Mouse (Mus musculus): ENCODE results near the gene Slc25a21. TPM values are rescaled to one million over a fixed set of nuclear protein-coding genes. Genes with fewer than 3 reads are reported as not detected.
"Not testable (repeated sequence)": the region's sequence is repeated elsewhere in the genome, so short reads cannot be mapped to it uniquely, and the experiment has no call there.

Gene Slc25a21
- 24.2 and 27.9 TPM in 2 replicates for total RNA-seq (2017)

DNA sequence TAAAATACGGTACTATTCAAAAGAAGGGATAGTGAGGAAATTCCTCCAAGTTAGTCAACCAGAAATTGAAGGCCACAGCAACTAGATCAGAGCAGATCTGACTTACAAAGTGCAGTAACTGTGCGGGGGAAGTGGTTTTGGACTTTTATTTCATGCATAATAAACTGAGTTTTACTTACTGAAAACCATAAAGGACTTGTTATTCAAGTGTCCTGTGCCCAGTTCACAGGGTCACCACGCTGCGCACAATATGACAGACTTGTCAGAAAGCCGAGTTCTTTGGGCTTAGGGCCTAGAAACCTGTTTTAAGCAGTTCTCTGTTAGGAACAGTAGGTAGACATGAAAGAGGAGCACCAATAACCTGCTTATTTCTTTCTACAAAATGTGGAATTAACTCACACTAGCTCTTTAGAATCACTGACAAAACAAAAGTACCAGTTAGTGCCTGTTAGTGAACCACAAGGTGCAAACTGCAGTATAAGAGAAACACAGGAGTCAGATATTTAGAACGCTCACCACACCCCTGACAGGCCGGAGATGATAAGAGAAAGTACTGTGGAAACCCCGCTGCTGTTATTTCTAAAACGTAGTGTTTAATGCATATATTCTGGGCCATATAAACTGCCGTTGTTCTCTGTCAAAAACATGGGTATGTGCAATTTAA, at the start of gene Slc25a21:
Gene Slc25a21, minus strand, starts transcription at position 110 of the 664 bp plus-strand sequence.
- peak; percentile 48 for ATAC-seq (replicated peaks; ENCODE audit: low read depth, poor library complexity, severe bottlenecking)

DNA sequence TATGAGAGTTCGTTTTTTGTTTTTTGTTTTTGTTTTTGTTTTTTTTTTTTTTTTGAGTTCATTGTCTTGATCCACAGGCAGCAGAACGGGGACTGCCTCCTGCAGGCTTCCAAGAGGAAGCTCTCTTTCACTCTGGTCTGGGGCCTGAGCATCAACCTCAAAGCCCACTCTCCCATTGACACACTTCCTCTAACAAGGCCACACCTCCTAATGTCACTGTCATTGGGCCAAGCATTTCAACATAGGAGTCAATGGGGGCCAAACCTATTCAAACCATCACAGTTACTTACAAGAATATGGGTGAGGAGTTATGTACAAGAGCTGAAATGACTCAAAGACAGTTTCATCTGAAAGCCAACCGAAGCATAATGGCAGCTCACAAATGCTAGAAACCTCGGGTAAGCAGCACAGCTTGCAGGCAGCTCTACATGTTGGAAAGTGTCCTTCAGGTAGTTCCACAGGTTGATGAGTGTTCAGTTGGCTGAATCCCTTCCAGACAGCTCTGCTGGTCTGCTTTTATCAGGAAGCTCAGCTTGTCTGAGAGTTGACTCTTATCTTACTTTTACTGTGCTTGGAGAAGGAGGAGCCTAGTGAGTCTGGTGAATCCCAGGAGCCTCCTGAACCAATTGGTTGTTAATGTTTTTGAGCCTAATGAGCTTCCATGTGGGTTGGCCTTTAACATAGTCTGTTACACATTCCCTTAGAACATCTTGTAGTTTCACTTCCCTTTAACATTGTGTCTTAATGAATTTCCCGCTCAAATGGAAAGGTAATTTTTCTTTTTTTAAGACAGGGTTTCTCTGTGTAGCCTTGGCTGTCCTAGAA, 46.6 kb upstream of the Slc25a21 start:
- ATAC-seq (replicated peaks; ENCODE audit: low read depth, poor library complexity, severe bottlenecking) = peak; percentile 92

DNA sequence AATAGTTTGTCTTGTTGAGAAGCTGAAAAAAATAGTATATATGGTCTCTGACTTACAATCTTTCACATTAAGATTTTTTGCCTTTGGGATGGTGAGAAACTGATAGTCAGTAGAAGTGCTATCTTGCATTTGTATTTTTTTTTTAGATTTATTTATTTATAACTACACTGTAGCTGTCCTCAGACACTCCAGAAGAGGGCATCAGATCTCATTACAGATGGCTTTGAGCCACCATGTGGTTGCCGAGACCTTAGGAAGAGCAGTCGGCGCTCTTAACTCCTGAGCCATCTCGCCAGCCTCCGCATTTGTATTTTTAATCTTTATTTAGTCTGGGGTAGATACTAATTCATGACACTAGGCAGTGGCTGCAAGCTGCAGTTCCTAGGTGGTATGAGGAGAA, 36.1 kb upstream of the Slc25a21 start:
- ATAC-seq (replicated peaks; ENCODE audit: low read depth, poor library complexity, severe bottlenecking) = no peak

DNA sequence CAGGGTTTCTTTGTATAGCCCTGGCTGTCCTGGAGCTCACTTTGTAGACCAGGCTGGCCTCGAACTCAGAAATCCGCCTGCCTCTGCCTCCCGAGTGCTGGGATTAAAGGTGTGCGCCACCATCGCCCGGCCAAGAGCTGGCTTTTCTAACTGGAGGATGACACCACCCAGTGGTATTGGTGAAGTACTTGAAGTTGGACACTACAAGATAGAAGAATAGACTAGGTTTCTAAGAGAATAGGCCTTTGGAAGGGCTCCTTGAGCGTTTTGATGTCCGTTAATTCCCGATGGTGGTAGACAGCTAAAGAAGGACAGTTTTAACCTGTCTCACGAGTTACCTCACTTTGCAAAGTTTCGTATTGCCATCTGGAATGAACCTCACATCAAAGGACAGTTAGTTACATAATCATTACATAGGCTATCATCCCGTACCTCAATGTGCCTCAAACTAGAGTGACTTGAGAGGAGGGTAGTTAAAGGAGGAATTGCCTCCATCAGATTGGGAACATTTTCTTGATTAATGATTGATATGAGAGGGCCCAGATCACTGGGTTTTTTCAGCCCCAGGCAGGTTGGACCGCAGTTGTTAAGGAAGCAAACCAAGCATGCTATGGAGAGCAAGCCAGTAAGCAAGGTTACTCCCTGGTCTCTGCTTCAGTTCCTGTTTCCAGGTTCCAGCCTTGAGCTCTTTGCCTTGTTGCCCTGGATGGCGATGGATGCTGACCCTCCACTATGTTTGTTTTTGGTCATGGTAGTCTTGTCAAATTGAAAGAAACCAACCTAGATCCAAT, 34.0 kb upstream of the Slc25a21 start:
- ATAC-seq (replicated peaks; ENCODE audit: low read depth, poor library complexity, severe bottlenecking) = peak; percentile 52; the same call in 1 of the 2 replicates

DNA sequence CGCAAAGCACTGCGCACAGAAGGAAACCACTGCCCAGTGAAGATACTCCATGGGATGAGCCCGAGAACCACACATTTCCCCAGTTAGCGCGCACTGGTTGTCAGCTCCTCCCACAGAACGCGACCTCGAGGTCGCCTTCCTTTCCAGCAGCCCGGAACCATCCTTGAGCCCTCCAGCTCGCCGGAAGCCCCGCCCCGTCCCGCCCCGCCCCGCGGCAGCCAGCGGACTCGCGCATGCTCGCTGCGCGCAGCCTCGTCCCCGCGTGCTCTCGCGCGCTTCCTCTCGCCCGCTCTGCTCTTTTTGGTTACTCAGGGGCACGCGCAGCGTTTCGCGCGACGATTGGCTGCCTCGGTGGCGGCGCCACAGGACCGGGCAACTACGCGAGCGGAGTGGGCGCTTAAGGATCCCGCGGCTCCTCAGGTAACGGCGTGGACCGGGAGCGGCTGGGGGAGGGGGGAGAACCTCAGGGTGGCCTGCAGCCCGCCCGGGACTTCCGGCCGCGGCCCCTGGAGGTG, 33.0 kb upstream of the Slc25a21 start, which contains the start of the genes Prps1l3 and Mipol1:
Gene Prps1l3, plus strand, starts transcription at position 221 of the 515 bp plus-strand sequence.
Gene Mipol1, plus strand, starts transcription at position 236 of the 515 bp plus-strand sequence.
- ATAC-seq (replicated peaks; ENCODE audit: low read depth, poor library complexity, severe bottlenecking) = peak; percentile 92

DNA sequence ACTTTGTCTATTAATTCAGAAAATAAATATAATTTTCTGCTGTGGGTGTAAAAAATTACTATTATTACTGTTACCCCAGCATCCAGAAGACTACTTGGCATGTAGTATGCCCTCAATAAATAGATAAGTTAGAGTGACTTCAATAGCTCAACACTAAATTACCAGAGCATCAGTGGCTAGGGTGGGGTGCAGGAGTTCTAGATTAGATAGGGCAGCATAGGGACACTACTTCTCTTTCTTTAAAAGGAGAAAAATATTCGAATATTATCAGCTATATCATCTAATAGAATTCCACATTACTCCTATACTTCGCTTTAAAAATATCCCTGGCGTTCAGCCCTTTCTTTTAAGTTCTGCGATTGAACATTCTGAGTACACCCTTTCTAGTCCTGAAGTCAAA, 32.4 kb upstream of the Slc25a21 start:
- no peak for ATAC-seq (replicated peaks; ENCODE audit: low read depth, poor library complexity, severe bottlenecking)

DNA sequence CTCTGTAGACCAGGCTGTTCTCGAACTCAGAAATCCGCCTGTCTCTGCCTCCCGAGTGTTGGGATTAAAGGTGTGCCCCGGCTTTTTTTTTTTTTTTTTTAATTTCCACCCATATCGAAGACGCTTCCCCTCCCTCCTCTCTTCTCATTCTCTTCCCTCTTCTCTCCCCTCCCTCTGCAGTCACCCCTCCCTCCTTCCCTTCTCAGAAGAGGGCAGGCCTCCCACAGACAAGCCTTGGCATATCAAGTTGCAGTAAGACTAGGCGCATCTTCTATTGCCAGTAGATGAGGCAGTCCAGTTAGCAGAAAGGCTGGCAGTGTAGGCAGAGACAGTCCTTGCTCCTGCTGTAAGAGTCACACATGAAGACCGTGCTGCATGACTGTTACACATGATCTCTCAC, 30.5 kb upstream of the Slc25a21 start:
- no peak for ATAC-seq (replicated peaks; ENCODE audit: low read depth, poor library complexity, severe bottlenecking)

DNA sequence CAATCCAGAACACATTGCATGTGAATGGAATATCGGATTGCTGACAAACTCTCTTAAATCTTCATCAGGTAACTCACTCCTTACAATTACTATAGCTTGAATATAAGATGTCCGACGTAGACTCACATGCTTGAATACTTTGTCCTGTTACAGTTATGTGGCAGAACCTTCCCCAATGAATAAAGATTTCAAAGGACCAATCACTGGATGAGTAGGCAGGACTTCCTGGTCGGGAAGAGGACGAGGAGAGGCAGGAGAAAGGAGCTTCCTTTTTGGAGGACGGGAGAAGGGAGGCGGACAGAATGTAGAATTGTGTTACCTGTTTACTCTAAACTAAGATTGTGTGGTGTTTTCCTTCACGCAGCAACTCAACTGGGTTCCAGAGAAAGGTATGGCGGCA, 29.1 kb upstream of the Slc25a21 start:
- ATAC-seq (replicated peaks; ENCODE audit: low read depth, poor library complexity, severe bottlenecking) = no peak

DNA sequence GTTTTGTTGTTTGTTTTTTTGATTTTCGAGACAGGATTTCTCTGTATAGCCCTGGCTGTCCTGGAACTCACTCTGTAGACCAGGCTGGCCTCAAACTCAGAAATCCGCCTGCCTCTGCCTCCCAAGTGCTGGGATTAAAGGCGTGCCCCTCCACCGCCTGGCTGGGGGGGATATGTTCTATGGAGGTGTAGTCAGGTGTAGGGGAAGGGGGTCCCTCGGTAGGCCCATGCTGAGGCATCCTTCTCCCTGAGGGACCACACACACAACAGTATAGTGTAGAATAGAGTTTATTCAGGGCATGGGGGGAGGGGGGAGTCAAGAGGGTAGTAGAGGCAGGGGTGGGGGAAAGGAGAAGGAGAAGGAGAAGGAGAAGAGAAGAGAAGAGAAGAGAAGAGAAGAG, 15.2 kb upstream of the Slc25a21 start:
- ATAC-seq (replicated peaks; ENCODE audit: low read depth, poor library complexity, severe bottlenecking) = not testable (repeated sequence)

DNA sequence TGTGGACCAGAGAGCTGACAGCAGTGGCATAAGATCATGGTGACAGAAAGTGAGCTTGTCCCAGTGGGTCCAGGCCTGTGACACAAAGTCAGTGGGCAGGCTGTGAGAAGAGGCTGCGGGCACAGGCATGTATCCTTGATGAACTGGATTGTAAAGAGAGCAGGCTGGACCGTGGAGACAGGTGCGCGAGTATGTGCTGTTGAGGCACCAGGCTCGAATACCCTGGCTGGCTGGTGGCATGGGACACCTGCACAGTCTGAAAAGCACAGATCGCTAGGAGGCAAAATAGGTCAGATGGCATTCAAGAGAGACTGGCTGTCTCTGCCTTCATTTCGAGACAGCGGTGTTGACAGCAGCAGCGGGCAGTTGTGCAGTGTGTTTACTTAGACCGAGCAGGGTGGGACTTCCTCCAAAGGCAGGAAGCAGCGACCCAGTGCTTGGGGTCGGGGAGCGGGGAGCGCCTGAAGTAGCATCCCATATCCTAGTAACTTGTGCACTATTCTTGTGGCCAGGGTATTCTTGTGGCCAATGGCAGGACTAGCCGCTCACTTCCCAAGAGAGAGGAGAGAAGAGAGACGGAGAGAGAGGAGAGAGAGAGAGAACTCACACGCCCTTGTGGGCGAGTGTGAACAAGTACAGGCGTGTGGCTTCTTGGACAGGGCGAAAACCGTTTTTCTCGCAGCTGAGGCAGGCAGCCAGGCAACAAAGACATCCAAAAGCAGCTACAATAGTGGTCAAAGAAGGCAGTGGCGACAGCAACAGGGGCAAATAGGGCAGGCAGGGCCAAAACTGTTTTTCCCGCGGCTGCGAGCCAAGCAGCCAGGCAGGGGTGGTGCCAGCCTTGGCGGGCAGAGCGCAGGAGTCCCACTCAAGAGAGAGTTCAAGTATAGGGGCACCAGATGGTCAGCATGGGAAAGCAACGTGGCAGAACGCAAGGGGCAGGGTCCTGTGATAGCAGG, 14.4 kb upstream of the Slc25a21 start:
- ATAC-seq (replicated peaks; ENCODE audit: low read depth, poor library complexity, severe bottlenecking) = peak; percentile 87

DNA sequence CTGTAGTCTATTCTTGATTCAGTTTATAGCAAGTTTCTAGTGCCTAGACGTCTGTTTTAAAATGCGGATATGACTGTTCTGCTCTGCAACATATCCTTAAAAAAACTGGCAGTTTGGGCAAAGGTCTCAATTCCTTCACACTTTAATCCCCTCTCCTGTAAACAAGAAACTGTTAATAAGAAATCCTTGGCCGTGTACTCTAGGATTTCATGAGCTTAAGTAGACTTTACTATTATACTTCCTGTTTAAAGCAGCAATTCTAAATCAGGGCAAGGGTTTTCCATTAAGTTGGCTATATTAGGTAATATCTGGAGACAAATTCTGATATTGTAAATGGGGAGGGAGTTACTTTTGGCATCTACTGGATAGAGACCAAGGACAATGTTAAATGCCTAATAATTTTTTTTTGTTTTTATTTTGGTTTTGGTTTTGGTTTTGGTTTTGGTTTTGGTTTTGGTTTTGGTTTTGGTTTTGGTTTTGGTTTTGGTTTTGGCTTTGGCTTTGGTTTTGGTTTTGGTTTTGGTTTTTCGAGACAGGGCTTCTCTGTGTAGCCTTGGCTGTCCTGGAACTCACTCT, 7.1 kb upstream of the Slc25a21 start:
- ATAC-seq (replicated peaks; ENCODE audit: low read depth, poor library complexity, severe bottlenecking) = no peak

DNA sequence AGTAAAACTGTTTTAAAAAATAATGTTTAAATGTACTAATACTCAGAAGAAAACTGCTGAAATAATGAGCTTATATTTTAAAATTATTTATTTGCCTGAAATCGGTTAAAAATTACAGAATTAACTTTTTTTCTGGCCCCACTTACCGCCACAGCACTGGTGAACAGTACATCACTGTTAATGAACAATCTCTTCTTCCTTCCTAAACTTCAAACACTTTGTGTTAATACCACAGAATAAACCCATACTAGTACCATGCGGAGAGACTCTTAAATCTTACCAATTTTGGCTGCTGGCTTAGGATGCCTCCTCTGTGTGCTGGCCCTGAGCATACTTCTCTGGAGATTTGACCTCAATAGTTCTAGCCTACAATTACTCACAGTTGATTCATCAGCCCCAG, 4.6 kb upstream of the Slc25a21 start:
- no peak for ATAC-seq (replicated peaks; ENCODE audit: low read depth, poor library complexity, severe bottlenecking)

DNA sequence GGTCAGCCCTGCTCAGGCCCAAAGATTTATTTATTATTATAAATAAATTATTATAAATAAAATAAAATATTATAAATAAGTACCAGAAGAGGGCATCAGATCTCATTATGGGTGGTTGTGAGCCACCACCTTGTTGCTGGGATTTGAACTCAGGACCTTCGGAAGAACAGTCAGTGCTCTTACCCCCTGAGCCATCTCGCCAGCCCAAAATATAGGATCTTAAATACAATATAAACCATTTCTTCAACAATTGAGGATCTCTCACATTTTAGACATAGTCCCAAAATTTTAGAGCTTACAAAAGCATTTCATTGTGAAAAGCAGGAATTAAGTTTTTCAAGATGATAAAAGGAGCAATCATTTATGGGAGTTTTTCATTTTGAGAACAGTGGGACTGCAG, 2.2 kb upstream of the Slc25a21 start:
- ATAC-seq (replicated peaks; ENCODE audit: low read depth, poor library complexity, severe bottlenecking) = no peak

DNA sequence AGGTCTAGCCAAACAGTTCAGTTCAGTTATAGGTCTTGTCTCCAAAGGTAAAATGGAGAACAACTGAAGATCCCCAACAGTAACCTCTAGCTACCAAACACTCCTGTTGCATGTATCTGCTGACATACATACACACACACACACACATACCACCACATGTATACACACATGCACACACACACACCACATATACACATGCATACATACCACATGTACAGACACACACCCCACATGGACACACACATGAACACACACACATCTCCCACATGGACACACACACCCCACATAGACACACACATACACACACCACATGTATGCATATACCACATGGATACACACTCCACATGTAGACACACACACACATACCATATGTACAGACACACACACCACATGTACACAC, 997 bp upstream of the Slc25a21 start:
- ATAC-seq (replicated peaks; ENCODE audit: low read depth, poor library complexity, severe bottlenecking) = no peak

DNA sequence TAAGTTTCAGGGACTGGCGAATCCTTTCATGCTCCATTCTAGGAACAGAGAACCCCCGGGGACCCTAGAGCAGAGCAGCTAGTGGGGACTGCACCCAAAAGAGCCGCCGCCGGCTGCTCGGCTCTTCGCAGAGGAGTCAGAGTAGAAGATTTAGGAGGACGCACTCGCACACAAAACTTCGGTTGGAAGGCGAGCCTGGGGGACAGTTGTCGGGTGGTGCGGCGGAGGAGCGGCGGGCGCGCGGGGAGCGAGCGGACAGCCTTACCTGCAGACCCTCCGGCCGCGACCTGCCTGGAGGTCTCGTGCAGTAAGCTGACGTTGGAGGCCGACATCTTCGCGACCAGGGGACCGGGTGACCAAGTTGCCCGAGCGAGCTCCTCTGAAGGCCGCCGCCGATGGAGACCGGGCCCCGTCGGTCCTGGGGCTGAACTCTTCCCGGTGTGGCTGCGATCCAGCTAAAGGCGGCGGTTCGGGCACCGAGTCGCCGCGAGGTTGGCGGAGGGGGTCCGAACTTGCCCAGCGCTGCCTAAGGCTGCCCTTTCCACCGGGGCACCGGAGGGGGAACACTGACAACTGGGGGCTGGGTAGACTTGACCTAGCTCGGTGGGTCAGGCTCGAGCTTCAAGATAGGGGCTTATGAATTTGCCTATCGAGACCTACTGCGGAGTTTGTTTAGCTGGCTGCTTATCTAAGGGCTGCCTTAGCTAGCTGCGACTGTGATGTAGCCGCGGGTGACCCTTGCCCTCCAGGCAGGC, 487 bp downstream of the Slc25a21 start:
- peak; percentile 37 for ATAC-seq (replicated peaks; ENCODE audit: low read depth, poor library complexity, severe bottlenecking)

DNA sequence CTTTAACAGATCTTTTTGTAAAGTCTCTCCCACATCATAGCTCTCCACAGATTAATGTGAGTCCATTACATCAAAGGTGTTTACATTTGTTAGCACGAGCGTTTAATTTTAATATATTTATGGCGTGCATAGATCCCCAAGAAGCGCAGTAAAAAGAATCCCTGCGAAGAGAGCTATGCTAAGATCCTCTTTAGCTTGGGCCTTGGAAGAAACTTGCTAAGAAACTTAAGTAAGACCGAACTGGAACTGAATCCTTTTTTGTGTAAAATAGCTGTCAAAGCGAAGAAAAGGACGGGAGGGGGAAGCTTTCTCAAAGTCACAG, 1.0 kb downstream of the Slc25a21 start:
- no peak for ATAC-seq (replicated peaks; ENCODE audit: low read depth, poor library complexity, severe bottlenecking)

DNA sequence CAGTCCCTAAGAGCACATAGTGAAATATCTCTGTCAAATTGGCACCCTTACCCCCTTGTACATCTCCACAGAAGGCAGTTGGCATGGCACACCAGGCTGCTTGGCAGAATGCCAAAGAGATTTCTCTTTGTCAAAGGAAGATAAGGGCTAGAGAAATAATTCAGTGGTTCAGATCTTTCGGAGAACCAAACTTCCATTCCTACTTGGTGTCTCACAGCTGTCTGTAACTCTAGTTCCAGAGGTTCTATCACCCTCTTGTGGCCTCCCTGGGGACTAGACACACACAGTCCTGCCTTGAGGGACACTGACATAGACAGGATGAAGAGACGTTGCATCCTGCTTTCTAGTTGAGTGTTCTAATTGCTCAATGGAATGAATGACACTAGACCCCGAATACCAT, 2.7 kb downstream of the Slc25a21 start:
- peak; percentile 85 for ATAC-seq (replicated peaks; ENCODE audit: low read depth, poor library complexity, severe bottlenecking)

DNA sequence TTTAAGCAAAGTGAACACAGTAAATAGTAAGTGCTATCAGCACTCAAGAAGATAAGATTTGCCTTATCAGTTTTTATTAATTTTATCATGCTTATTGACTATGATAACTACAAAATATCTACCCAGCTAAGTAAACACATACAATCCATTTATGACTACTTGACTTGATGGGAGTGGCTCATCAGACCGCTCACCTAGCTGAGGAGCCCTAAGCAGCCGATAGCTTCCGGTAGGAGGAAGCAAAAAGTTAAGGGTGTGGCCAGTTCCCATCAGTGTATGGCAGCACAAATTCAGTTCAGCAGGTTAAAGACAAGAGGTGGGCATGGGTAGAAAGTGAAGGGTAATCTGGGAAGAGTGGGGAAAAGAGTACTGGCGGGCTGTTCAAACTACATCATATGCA, 10.2 kb downstream of the Slc25a21 start:
- no peak for ATAC-seq (replicated peaks; ENCODE audit: low read depth, poor library complexity, severe bottlenecking)
